Mouse (Mus musculus) heart, postnatal 14 days (tissue): ENCODE data around the gene Gimap7. TPM values are rescaled to one million over a fixed set of nuclear protein-coding genes. Genes with fewer than 3 reads are reported as not detected.
A peak's percentile ranks its signal among the peaks of the same experiment; 100 is the strongest.
"Not testable (repeated sequence)": the region's sequence is repeated elsewhere in the genome, so short reads cannot be mapped to it uniquely, and the experiment has no call there.

Experiments
- DNase-seq, 2 experiments: peaks; one replicate each; pipeline ENCODE4 v3.0.0; 2021 to 2022
- intact Hi-C: fragments of 180-260 bp; cut with DNase I; formaldehyde crosslinking; loops from one replicate; pipeline ENCODE4 v1.15.1; 2025
- long read RNA-seq, 2 experiments: library from polyadenylated mRNA; stranded (forward); transcript quantifications; one replicate each; pipeline ENCODE4 v2.0.0; 2021
- total RNA-seq, 2 experiments: library from RNA; stranded (reverse); gene quantifications; 2 replicates each; pipeline ENCODE4 v1.2.3; 2021

Gene Gimap7
- under 1 TPM; 0.22 to 0.24 TPM for total RNA-seq
- long read RNA-seq, experiment 1 = 0 reads
- long read RNA-seq, experiment 2 = 0 reads

GRCm38 (mm10) chr6:48718455-48718854, at the start of gene Gimap7, which contains the start of gene Gm28053:
TSS of gene Gimap7 (plus strand) at chr6:48718621.
TSS of gene Gm28053 (plus strand) at chr6:48718607.
- intact Hi-C loops = no loop called here

DNA sequence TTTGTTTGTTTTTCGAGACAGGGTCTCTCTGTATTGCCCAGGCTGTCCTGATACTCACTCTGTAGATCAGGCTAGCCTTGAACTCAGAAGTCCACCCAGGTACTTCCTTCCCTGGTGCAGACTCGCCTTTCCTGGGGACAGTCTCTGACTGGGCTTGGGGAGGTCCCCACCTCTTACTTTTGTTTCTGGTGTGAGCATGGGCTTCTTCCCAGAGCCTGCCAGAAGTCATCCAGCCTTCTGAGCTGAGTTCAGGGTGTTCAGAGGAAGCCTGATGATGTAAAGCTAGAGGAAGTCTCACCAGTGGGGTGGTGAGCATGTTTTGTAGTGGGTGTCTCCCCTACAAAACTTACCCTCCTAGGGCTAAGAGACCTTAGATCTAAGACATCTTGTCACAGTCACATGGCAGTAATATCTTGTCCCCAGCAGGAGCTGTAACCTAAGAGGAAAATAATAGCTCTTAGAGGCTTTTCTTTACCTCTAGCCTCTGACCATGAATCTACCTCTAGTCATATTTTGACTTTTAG, 48.9 kb upstream of the Gimap7 start:
- intact Hi-C loops = no loop called here
- no peak for DNase-seq

More at GRCm38 (mm10) chr6:48718455-48718854, at the start of gene Gimap7, which contains the start of gene Gm28053:
- DNase-seq = no peak

DNA sequence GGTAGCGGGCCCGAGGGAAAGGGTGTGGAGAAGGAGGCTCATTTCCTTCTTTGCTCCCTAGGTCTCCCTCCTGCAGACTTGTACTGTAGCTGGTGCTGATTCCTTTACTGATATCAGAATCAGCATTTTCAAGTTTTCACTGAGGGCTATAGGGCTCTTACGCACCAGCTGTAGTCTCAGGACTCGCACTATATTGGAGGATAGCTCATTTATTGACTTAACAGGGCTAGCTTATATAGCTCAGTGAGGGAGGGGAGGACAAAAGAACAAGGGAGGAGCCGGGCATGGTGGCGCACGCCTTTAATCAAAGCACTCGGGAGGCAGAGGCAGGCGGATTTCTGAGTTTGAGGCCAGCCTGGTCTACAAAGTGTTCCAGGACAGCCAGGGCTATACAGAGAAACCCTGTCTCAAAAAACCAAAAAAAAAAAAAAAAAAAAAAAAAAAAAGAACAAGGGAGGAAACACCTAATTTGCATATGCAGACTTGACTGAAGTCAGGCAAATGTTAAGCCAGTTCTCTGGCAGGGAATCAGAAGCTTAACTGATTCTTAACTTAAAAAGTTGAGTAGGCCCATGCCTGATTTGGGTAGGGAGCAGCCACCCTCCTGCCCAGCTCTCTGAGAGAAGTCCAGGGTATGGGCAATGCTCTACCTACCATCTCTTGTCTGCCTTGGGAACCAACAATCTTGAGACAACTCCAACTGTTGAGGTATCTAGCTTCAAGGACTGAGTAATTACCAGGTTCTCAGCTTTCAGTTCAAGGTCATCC, 43.9 kb upstream of the Gimap7 start:
- no peak for DNase-seq
- intact Hi-C loops = loop anchor here (2.0 kb wide), 1 partner anchor 28 kb away; the partner anchor contains the start of gene Gimap8

DNA sequence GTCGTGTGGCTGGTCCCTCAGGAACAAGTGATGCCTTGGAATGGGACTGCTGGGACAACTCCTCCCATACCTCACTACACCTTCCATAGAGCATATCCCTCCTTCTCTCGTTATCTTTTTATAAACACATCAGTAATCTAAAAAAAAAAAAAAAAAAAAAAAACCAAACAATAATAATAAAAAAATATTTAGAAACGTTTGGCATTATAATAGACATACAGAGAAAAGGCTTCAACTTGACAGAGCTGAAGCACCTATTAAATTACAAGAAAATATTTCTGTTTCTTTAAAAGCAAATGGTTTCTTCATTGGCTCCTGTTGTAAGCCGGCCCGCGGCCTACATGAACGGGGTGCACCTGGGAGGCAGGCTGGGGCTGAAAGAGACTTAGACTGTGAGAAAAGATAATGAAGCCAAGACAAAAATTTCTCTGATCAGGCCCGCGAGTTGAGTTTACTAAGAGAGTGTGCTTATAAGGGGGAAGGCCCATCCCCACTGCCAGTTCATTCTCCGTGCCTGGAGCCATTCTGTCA, 43.0 kb upstream of the Gimap7 start:
- intact Hi-C loops = loop anchor here (2.0 kb wide), 1 partner anchor 29 kb away; the partner anchor contains the start of gene Gimap8
- no peak for DNase-seq

DNA sequence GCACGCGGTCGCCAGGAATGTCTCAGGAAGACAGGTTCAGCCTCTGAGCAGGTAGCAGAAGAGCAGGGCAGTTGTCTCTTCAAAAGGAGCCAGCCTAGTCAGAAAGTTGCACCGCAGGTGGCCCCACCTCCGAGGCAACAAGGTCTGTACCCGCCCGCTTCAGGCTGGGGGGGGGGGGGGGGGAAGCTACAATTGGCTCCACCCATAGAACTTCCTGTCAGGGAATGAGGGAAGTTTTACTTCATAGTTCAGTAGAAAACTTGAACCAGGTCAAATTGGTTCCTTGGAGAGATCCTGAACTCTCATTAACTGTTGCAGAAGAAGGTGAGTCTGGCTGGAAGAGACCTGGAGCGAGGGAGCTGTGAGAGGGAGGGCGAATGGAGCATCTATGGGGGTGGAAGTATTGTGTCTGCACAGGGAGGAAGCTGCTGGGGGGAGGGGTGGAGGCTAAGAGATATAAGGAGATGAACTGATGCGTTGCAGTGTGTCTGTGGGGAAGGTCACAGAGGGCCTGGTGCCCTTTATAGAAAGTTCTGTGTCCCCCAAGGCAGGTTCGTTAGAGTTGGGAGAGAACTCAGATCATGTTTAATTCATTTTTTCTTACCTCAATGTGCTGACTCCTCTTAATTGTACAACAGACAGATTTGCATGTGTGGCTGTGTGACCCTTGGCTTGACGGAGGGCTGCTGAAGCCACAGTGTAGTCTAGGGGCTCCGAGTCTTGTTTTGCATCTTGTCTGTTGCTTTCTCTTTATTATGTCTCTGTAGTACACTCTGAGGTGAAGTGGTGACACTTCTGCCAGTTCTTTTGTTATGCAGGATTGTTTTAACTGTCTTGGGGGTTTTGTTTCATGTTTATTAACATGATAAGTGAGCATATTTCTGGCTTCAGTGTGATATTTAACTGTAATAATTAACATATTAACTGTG, 42.2 kb upstream of the Gimap7 start, which contains the start of gene Gimap9:
TSS of gene Gimap9 (plus strand) at position 199 of the 929 bp plus-strand sequence.
- peak in 1 of 2 experiments; percentile 39 for DNase-seq
- intact Hi-C loops = loop anchor here (2.0 kb wide), 1 partner anchor 29 kb away; the partner anchor contains the start of gene Gimap8

DNA sequence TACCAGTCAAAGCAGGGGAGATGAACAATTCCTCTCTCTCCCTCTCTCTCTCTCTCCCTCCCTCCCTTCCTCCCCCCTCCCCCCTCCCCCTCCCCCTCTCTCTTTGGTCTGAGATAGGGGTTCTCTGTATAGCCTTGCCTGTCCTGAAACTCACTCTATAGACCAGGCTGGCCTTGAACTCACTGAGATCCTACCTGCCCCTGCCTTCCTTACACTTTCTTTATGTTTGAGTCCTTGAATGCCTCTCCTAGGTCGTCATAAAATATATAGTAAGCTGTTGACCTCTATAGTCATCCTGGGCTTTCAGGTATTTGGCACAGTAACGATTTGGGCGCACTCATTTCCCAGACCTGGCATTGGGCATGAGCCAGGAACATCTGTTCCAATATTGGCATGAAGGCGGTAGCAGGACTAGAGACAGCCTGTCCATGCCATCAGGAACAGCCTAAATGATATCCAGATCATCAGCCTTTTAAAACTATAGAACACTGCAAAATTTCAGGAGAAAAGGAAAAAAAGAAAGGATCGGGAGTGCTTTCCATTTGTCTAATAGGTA, 41.5 kb upstream of the Gimap7 start:
- intact Hi-C loops = no loop called here
- no peak for DNase-seq

GRCm38 (mm10) chr6:48677492-48678345, 40.7 kb upstream of the Gimap7 start:
- intact Hi-C loops = no loop called here

GRCm38 (mm10) chr6:48678391-48678790, 40.0 kb upstream of the Gimap7 start:
- intact Hi-C loops = no loop called here
- no peak for DNase-seq

More at GRCm38 (mm10) chr6:48677492-48678345, 40.7 kb upstream of the Gimap7 start:
- no peak for DNase-seq

GRCm38 (mm10) chr6:48679701-48680100, 38.7 kb upstream of the Gimap7 start:
- intact Hi-C loops = no loop called here

DNA sequence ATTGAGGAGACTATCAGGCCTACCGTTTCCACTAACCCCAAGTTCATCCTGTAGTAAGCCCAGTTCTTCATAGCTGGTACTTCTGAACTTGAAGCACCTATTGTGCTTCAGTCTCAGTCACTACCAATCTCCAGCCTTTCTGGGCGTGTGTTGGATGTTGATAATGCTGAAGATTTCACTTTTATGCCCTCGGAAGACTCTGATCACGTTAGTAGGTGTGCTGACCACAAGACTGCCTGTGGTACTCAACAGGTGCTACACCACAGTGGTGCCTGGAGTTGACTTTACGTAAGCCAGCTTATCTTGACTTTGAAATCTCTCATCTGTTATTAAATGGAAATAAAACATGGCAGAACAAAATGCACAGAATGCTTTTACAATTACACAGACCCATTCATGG, 38.0 kb upstream of the Gimap7 start:
- DNase-seq = no peak
- intact Hi-C loops = no loop called here

More at GRCm38 (mm10) chr6:48679701-48680100, 38.7 kb upstream of the Gimap7 start:
- DNase-seq = no peak

- intact Hi-C loops = no loop called here
- DNase-seq = no peak
These were observed 36.8 kb upstream of the Gimap7 start for GRCm38 (mm10) chr6:48681472-48682090.

DNA sequence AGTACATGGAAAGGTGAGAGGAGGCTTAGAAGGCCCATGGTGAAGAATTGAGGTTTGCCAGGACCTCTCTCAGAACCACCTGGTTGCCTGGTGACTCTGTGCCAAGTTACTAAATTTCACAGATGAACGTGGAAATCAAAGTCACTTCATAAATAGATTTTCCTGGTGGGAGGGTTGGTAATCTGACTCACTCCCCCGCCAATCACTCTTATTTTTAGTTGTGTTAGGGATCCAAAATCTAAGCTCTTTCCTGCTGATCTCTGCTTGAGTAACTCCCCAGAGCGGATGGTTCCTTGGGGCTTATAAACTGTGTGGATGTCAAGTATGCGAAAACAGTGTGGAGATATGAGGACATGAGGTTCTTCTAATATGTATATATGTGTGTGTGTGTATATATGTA, 36.1 kb upstream of the Gimap7 start:
- no peak for DNase-seq
- intact Hi-C loops = no loop called here

DNA sequence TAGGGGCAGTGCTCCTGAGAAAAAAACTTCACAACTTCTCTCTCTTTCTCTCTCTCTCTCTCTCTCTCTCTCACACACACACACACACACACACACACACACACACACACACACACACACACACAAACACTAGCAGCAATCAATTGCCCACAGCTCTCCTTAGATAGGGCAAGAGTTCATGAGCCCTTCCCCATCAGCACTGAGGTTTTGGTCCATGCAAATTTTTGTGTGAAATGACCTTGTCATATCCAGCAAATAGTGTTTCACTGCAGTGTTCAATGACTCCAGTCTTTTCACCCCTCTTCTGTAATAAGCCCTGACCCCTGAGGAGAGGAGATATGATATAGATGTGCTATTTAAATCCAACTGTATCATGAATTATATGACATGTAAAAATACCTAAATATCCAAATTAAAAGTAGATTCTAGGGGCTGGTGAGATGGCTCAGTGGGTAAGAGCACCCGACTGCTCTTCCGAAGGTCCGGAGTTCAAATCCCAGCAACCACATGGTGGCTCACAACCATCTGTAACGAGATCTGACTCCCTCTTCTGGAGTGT, 35.1 kb upstream of the Gimap7 start:
- DNase-seq, intact Hi-C loops: not testable (repeated sequence)

DNA sequence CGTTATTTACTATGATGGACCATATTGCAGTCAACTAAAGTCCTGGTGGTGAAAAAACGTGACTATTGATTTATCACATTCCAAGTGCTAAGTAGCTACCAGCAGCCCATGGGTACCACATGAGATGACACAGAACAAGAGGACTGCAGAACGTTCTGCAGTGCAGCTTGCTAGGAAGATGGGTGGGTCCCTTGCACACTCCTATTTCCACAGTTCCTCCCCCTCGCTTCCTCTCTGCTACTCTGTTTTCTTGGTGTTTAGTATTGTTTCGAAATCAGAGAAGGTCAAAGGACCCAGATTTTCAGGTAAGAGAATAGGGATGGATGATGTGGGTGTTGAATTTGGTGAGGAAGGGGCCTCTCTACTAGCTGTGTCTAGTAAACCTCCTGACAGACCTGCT, 34.1 kb upstream of the Gimap7 start, which contains the start of gene Gimap4:
TSS of gene Gimap4 (plus strand) at position 231 of the 400 bp plus-strand sequence.
- intact Hi-C loops = loop anchor here (2.0 kb wide), 1 partner anchor 38 kb away; the partner anchor contains the start of gene Gimap8
- no peak for DNase-seq

DNA sequence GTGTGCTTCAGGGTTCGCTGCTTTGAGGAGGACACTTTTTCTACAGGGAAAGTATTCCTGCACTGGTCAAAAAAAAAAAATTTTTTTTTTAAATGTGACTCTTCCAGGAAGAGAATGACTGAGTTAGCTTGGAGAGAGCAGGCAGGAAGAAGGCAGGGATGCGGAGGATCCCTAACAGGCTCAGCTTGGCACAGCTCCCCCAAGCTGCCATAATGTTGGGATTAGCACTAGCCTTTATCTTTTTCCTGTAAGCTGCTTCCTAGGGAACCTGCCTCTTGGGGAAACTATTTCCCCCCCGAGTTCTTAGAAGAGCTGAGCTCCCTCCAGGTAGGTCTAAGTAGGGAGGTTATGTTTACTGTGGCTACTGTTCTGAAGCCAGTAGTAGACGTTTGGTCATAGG, 33.6 kb upstream of the Gimap7 start:
- no peak for DNase-seq
- intact Hi-C loops = loop anchor here (2.0 kb wide), 1 partner anchor 38 kb away; the partner anchor contains the start of gene Gimap8

DNA sequence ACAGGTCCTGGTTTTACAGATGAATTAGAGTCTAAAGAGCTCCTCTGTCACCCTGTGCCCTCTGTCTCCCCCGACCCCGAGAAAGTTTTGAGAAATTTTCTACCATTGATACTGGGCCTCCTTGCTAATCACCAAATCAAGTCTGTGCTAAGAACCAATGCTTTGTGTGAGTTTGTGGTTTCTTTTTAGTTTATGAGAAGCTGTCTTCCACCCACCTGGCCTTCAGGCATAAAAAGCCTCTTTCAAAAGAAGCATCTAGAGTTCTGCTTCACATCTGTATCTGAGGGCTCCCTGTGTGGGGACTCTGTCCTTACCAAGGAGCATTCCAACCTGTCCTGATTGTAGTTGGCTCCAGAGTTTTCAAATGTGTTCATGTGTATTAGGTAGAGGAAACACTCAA, 33.2 kb upstream of the Gimap7 start:
- intact Hi-C loops = loop anchor here (2.0 kb wide), 1 partner anchor 38 kb away; the partner anchor contains the start of gene Gimap8
- no peak for DNase-seq
